Mouse (Mus musculus) CH12.LX (cell line): ENCODE measurements around the gene Sds. TPM values are rescaled to one million over a fixed set of nuclear protein-coding genes. Genes with fewer than 3 reads are reported as not detected.

Source experiments
- DNase-seq: peaks from one replicate; pipeline ENCODE4 v3.0.0-alpha.2; 2013; ENCODE audit errors: extremely low read depth
- H3K27ac ChIP-seq: 2 replicates; pipeline ENCODE4 v1.5.1; 2012; ENCODE audit warnings: low read depth, mild to moderate bottlenecking, control low read depth, moderate library complexity; ENCODE audit not compliant: insufficient read depth
- H3K27me3 ChIP-seq: replicated peaks from 2 replicates; pipeline ENCODE3; 2012; ENCODE audit warnings: inconsistent platforms
- H3K36me3 ChIP-seq, 2 experiments: replicated peaks in 1 of 2; 2 replicates each; pipeline versions ENCODE3 to v1.6.1; 2012; ENCODE audit warnings: inconsistent platforms in 1 of 2, low read length in 1 of 2, mild to moderate bottlenecking in 1 of 2, mixed read lengths in 1 of 2, moderate library complexity in 1 of 2; ENCODE audit not compliant: control insufficient read depth in 1 of 2, insufficient read depth in 1 of 2
- H3K4me1 ChIP-seq, 2 experiments: 2 replicates each; pipeline ENCODE4 v1.6.1; 2012; ENCODE audit warnings: inconsistent platforms in 1 of 2, moderate library complexity in 1 of 2; ENCODE audit not compliant: insufficient read depth in 2 of 2, control insufficient read depth in 1 of 2
- H3K4me2 ChIP-seq: 2 replicates; pipeline ENCODE4 v1.6.1; 2012; ENCODE audit warnings: low read depth, mild to moderate bottlenecking, control low read depth; ENCODE audit not compliant: poor library complexity, insufficient read depth, severe bottlenecking
- H3K4me3 ChIP-seq, 3 experiments: fragments of 150-350 bp in 1 of 3; sonication (generic) in 1 of 3; replicated peaks in 1 of 3; 2 replicates each; pipeline versions ENCODE3 to v1.5.1; 2011 to 2012; ENCODE audit warnings: low read depth in 2 of 3, low read length in 2 of 3, mild to moderate bottlenecking in 2 of 3, moderate library complexity in 2 of 3, control low read depth in 1 of 3, improper control_type of control experiment in 1 of 3, inconsistent platforms in 1 of 3, mixed read lengths in 1 of 3; ENCODE audit not compliant: poor library complexity in 1 of 3
- H3K79me2 ChIP-seq: replicated peaks from 2 replicates; pipeline ENCODE4 v1.6.1; 2012; ENCODE audit warnings: mild to moderate bottlenecking, moderate library complexity; ENCODE audit not compliant: control insufficient read depth, poor library complexity, insufficient read depth, severe bottlenecking; ENCODE audit errors: extremely low read depth
- H3K9ac ChIP-seq: 2 replicates; pipeline ENCODE4 v1.6.1; 2012; ENCODE audit warnings: low read depth, mild to moderate bottlenecking, control low read depth, moderate library complexity; ENCODE audit not compliant: insufficient read depth
- H3K9me3 ChIP-seq: replicated peaks from 2 replicates; pipeline ENCODE3; 2012; ENCODE audit warnings: low read length, inconsistent platforms, mixed read lengths
- BHLHE40 ChIP-seq: IDR thresholded peaks from 2 replicates; pipeline ENCODE4 v1.6.1; 2011; ENCODE audit warnings: mild to moderate bottlenecking, low read depth, low read length, improper control_type of control experiment
- CTCF ChIP-seq, 2 experiments: IDR thresholded peaks in 1 of 2; conservative IDR thresholded peaks in 1 of 2; 2 replicates each; pipeline ENCODE4 v1.5.1; 2011 to 2012; ENCODE audit warnings: low read depth in 2 of 2, low read length in 2 of 2, improper control_type of control experiment in 1 of 2, inconsistent platforms in 1 of 2, mild to moderate bottlenecking in 1 of 2, moderate library complexity in 1 of 2
- E2F4 ChIP-seq: IDR thresholded peaks from 2 replicates; pipeline ENCODE4 v1.6.1; 2011; ENCODE audit warnings: low read depth, low read length, improper control_type of control experiment; ENCODE audit not compliant: insufficient replicate concordance
- ELF1 ChIP-seq: IDR thresholded peaks from 2 replicates; pipeline ENCODE4 v1.6.1; 2014; ENCODE audit warnings: low read depth, mild to moderate bottlenecking, inconsistent platforms, low read length, improper control_type of control experiment
- EP300 ChIP-seq: IDR thresholded peaks from 2 replicates; pipeline ENCODE4 v1.6.1; 2011; ENCODE audit warnings: low read length, improper control_type of control experiment
- ETS1 ChIP-seq: conservative IDR thresholded peaks from 2 replicates; pipeline ENCODE4 v1.6.1; 2012; ENCODE audit warnings: low read depth, mild to moderate bottlenecking, inconsistent platforms, low read length, improper control_type of control experiment, moderate library complexity
- GABPA ChIP-seq: IDR thresholded peaks from 2 replicates; pipeline ENCODE4 v1.6.1; 2012; ENCODE audit warnings: low read depth, low read length, improper control_type of control experiment, inconsistent platforms; ENCODE audit not compliant: insufficient replicate concordance
- HCFC1 ChIP-seq: IDR thresholded peaks from 2 replicates; pipeline ENCODE4 v1.6.1; 2012; ENCODE audit warnings: low read depth, mild to moderate bottlenecking, inconsistent platforms, low read length, improper control_type of control experiment
- IRF4 ChIP-seq: IDR thresholded peaks from 2 replicates; pipeline ENCODE4 v1.6.1; 2014; ENCODE audit warnings: low read depth, mild to moderate bottlenecking, inconsistent platforms, low read length, improper control_type of control experiment
- JUND ChIP-seq: conservative IDR thresholded peaks from 2 replicates; pipeline ENCODE4 v1.6.1; 2011; ENCODE audit warnings: low read depth, low read length, improper control_type of control experiment
- MXI1 ChIP-seq: IDR thresholded peaks from 2 replicates; pipeline ENCODE4 v1.6.1; 2011; ENCODE audit warnings: mild to moderate bottlenecking, low read depth, low read length, improper control_type of control experiment
- NELFE ChIP-seq: IDR thresholded peaks from 2 replicates; pipeline ENCODE4 v1.6.1; 2011; ENCODE audit warnings: low read depth, low read length, improper control_type of control experiment
- PAX5 ChIP-seq: IDR thresholded peaks from 2 replicates; pipeline ENCODE4 v1.6.1; 2012; ENCODE audit warnings: low read length, inconsistent platforms, mixed read lengths
- POLR2AphosphoS2 ChIP-seq: IDR thresholded peaks from 2 replicates; pipeline ENCODE4 v1.6.1; 2011; ENCODE audit warnings: low read depth, low read length, improper control_type of control experiment
- SIN3A ChIP-seq: IDR thresholded peaks from 2 replicates; pipeline ENCODE4 v1.6.1; 2012; ENCODE audit warnings: low read length, improper control_type of control experiment, inconsistent platforms
- TBP ChIP-seq: conservative IDR thresholded peaks from 2 replicates; pipeline ENCODE4 v1.6.1; 2011; ENCODE audit warnings: low read depth, low read length, improper control_type of control experiment
- USF1 ChIP-seq: IDR thresholded peaks from 2 replicates; pipeline ENCODE4 v1.6.1; 2014; ENCODE audit warnings: low read depth, mild to moderate bottlenecking, inconsistent platforms, low read length, improper control_type of control experiment
- USF2 ChIP-seq: conservative IDR thresholded peaks from 2 replicates; pipeline ENCODE4 v1.6.1; 2011; ENCODE audit warnings: low read depth, low read length, improper control_type of control experiment
- ZNF384 ChIP-seq: IDR thresholded peaks from 2 replicates; pipeline ENCODE4 v1.6.1; 2012; ENCODE audit warnings: low read depth, low read length, improper control_type of control experiment, inconsistent platforms
- dilution Hi-C: fragments of 300-500 bp; cut with MboI; formaldehyde crosslinking; loops from 2 replicates; pipeline ENCODE4 v1.14.3; 2020; ENCODE audit warnings: low sequenced_read_pairs; ENCODE audit not compliant: extremely low pct_unique_long_range_greater_than_20kb, extremely low pct_ligation_motif_present
- in situ Hi-C: fragments of 300-500 bp; cut with MboI; formaldehyde crosslinking; loops from 3 replicates; pipeline ENCODE4 v1.14.3; 2019; ENCODE audit warnings: low sequenced_read_pairs, low pct_ligation_motif_present, low pct_unique_long_range_greater_than_20kb, mixed read lengths
- polyA plus RNA-seq: library from polyadenylated mRNA; unstranded; fragments of >175 nt; gene quantifications from 2 replicates; pipeline ENCODE4 v1.2.1, GENCODE M21; 2012; ENCODE audit warnings: low read depth; ENCODE audit not compliant: insufficient read length
- total RNA-seq, 2 experiments: library from RNA; depleted of rRNA; stranded (reverse); fragments of 300-350 nt in 1 of 2; fragments of >200 nt in 1 of 2; gene quantifications; 2 replicates each; pipeline ENCODE4 v1.2.3; 2012 to 2014

Gene Sds
- total and polyA plus RNA-seq, 3 experiments = 0.76 TPM; not detected in 2

DNA sequence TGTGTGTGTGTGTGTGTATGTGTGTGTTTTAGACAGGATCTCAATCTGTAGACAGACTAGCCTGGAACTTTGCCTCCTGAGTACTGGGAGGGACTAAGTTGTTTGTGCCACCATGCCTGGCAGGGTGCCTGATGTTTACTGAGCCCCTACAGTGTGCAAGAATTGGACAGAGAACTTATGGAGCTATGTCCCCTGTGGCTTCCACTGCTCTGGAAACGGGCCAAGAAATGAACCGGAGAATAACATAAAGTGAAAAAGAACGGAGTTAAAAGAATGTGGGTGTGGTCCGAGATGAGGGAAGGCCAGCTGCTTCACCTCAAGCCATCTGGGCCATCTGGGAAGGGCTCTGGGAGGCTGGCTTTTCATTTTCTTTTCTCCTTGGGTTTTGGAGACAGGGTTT is 38.4 kb downstream of the Sds start:
- H3K9ac ChIP-seq = no peak overlapping the region
- no peaks in the 10 kb centered on the region for H3K9me3 ChIP-seq
- no peak for DNase-seq
- H3K4me1 ChIP-seq = peaks cover 26 to 75% of the 10 kb centered on the region in 2 experiments
- peaks cover 0 to 21% of the 10 kb centered on the region in 2 experiments for H3K36me3 ChIP-seq
- dilution Hi-C loops = no loop called here
- no peak overlapping the region for H3K4me3 ChIP-seq
- H3K27me3 ChIP-seq = no peaks in the 10 kb centered on the region
- in situ Hi-C loops = loop anchor here (5.0 to 25.0 kb wide), 2 partner anchors 93 to 198 kb away; partner anchors contain the start of gene Dtx1
- no peak overlapping the region for H3K27ac ChIP-seq
- H3K79me2 ChIP-seq = no peaks in the 10 kb centered on the region
- TF ChIP-seq BHLHE40 = no peak
- TF ChIP-seq USF1 = no peak
- TF ChIP-seq TBP = no peak
- no peak for TF ChIP-seq EP300
- no peak for TF ChIP-seq NELFE
- no peak for TF ChIP-seq POLR2AphosphoS2
- TF ChIP-seq ZNF384 = no peak
- TF ChIP-seq HCFC1 = no peak
- TF ChIP-seq ELF1 = no peak
- TF ChIP-seq CTCF (conservative IDR thresholded peaks at IDR 0.05 in 1 of 2, IDR thresholded peaks at IDR 0.05 in 1 of 2; ENCODE audit: low read depth in 2 of 2, low read length in 2 of 2) = no peak
- TF ChIP-seq MXI1 = no peak
- no peak for TF ChIP-seq PAX5
- no peak for TF ChIP-seq USF2
- TF ChIP-seq IRF4 = no peak
- TF ChIP-seq GABPA = no peak
- TF ChIP-seq E2F4 = no peak
- no peak overlapping the region for H3K4me2 ChIP-seq

DNA sequence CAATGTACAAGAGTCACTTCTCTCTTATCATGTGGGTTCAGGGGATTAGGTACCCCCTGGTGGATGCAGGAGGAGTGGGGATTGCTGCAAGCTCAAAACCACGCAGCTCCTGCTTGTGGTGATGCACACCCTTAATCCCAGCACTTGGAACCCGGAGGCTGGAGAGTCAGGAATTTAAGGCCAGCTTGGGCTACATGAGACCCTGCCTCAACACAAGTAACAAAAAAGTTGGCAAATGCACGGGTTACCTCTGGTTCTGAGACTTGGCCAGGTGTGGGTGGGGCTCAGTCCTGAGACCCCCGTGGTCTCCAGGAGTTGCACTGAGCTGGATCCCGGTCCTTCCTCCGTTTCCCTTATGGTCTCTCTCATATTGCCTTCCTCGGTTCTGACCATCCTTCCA is 39.1 kb downstream of the Sds start:
- no peak overlapping the region for H3K4me2 ChIP-seq
- dilution Hi-C loops = no loop called here

More for the DNA sequence above, 39.1 kb downstream of the Sds start:
- H3K4me3 ChIP-seq = no peak overlapping the region
- H3K4me1 ChIP-seq = peaks cover 23 to 69% of the 10 kb centered on the region in 2 experiments
- H3K79me2 ChIP-seq = no peaks in the 10 kb centered on the region
- H3K27ac ChIP-seq = no peak overlapping the region
- H3K9ac ChIP-seq = no peak overlapping the region
- H3K9me3 ChIP-seq = no peaks in the 10 kb centered on the region
- peaks cover 0 to 27% of the 10 kb centered on the region in 2 experiments for H3K36me3 ChIP-seq
- H3K27me3 ChIP-seq = no peaks in the 10 kb centered on the region
- TF ChIP-seq HCFC1 (no peak), SIN3A (no peak), IRF4 (no peak), ELF1 (no peak), ETS1 (no peak), JUND (no peak), USF1 (no peak)
- in situ Hi-C loops = loop anchor here (5.0 to 25.0 kb wide), 2 partner anchors 92 to 197 kb away; partner anchors contain the start of gene Dtx1
- no peak for DNase-seq
